Mouse (Mus musculus): ENCODE measurements at regions not wholly inside any gene's neighbourhood (a gene's known extent, or its start where the extent isn't known, plus 50 kb on each side); places are given as distances from the start of the nearest gene placed in this dataset.

GRCm38 (mm10) chr6:14298167-14298566 lies 426.8 kb upstream of the 2610001J05Rik start:
- no peak for DNase-seq (ENCODE audit: low read depth, low spot score)

- no peak for DNase-seq (ENCODE audit: low read depth, low spot score)
Measured at GRCm38 (mm10) chr6:14297428-14297827, 426.1 kb upstream of the 2610001J05Rik start.

GRCm38 (mm10) chr6:14290843-14291242 lies 419.5 kb upstream of the 2610001J05Rik start:
- DNase-seq (ENCODE audit: low read depth, low spot score) = no peak

- DNase-seq (ENCODE audit: low read depth, low spot score) = no peak
Measured at GRCm38 (mm10) chr6:14281476-14281875, 410.2 kb upstream of the 2610001J05Rik start.

GRCm38 (mm10) chr6:14261941-14262340 lies 390.6 kb upstream of the 2610001J05Rik start:
- DNase-seq (ENCODE audit: low read depth, low spot score) = no peak

- DNase-seq (ENCODE audit: low read depth, low spot score) = peak; percentile 54
Measured at GRCm38 (mm10) chr6:14240331-14240730, 369.0 kb upstream of the 2610001J05Rik start.

GRCm38 (mm10) chr6:14239151-14239550 lies 367.8 kb upstream of the 2610001J05Rik start:
- no peak for DNase-seq (ENCODE audit: low read depth, low spot score)

GRCm38 (mm10) chr6:14230823-14231222 lies 359.5 kb upstream of the 2610001J05Rik start:
- no peak for DNase-seq (ENCODE audit: low read depth, low spot score)

GRCm38 (mm10) chr6:14207509-14207908 lies 336.2 kb upstream of the 2610001J05Rik start:
- DNase-seq (ENCODE audit: low read depth, low spot score) = peak; percentile 89

GRCm38 (mm10) chr6:14197107-14197506 lies 325.8 kb upstream of the 2610001J05Rik start:
- DNase-seq (ENCODE audit: low read depth, low spot score) = peak; percentile 7

GRCm38 (mm10) chr6:14195351-14195750 lies 324.0 kb upstream of the 2610001J05Rik start:
- peak; percentile 94 for DNase-seq (ENCODE audit: low read depth, low spot score)

GRCm38 (mm10) chr6:14191387-14192023 lies 320.2 kb upstream of the 2610001J05Rik start:
- DNase-seq (ENCODE audit: low read depth, low spot score) = no peak

GRCm38 (mm10) chr6:14185921-14186420 lies 314.7 kb upstream of the 2610001J05Rik start:
- DNase-seq (ENCODE audit: low read depth, low spot score) = no peak

GRCm38 (mm10) chr6:14147370-14147769 lies 276.1 kb upstream of the 2610001J05Rik start:
- DNase-seq (ENCODE audit: low read depth, low spot score) = no peak

GRCm38 (mm10) chr6:14146394-14146793 lies 275.1 kb upstream of the 2610001J05Rik start:
- no peak for DNase-seq (ENCODE audit: low read depth, low spot score)

- no peak for DNase-seq (ENCODE audit: low read depth, low spot score)
Measured at GRCm38 (mm10) chr6:14142107-14142751, 270.9 kb upstream of the 2610001J05Rik start.

GRCm38 (mm10) chr6:14130392-14131144 lies 259.2 kb upstream of the 2610001J05Rik start:
- DNase-seq (ENCODE audit: low read depth, low spot score) = peak; percentile 81

- no peak for DNase-seq (ENCODE audit: low read depth, low spot score)
Measured at GRCm38 (mm10) chr6:14129394-14129793, 258.1 kb upstream of the 2610001J05Rik start.

- no peak for DNase-seq (ENCODE audit: low read depth, low spot score)
Measured at GRCm38 (mm10) chr6:14122311-14122710, 251.0 kb upstream of the 2610001J05Rik start.

GRCm38 (mm10) chr6:14121479-14121878 lies 250.2 kb upstream of the 2610001J05Rik start:
- no peak for DNase-seq (ENCODE audit: low read depth, low spot score)

- DNase-seq (ENCODE audit: low read depth, low spot score) = no peak
Measured at GRCm38 (mm10) chr6:14094907-14095306, 223.6 kb upstream of the 2610001J05Rik start.

GRCm38 (mm10) chr6:14081884-14082283 lies 210.6 kb upstream of the 2610001J05Rik start:
- DNase-seq (ENCODE audit: low read depth, low spot score) = no peak

All from 3T3-L1 (cell line).